Mouse (Mus musculus): ENCODE measurements around the gene Prmt6. TPM values are rescaled to one million over a fixed set of nuclear protein-coding genes. Genes with fewer than 3 reads are reported as not detected.

Gene Prmt6
- 19.3 and 20.8 TPM in 2 replicates for polyA plus RNA-seq (2014; fragmentation: Nextera tagmentation; extraction: Ambion mirVana)

- 18% methylated on average over 38 of the region's 38 CpGs for WGBS
- Histone ChIP-seq H3K4me3 (ENCODE audit: low read depth, low read length) (peak within 1 kb of the TSS; percentile 93), H3K9ac (replicated peaks; ENCODE audit: low read depth, low read length) (peak within 1 kb of the TSS; percentile 96), H3K4me2 (replicated peaks; ENCODE audit: low read depth, low read length) (peak within 1 kb of the TSS; percentile 83), H3K36me3 (ENCODE audit: control insufficient read depth, insufficient read depth, low read length) (peaks cover 15% of the 10 kb centered on the region), H3K9me3 (ENCODE audit: control insufficient read depth, low read depth, low read length) (no peaks in the 10 kb centered on the region), H3K27ac (ENCODE audit: low read length) (peak within 1 kb of the TSS; percentile 93), H3K27me3 (ENCODE audit: control insufficient read depth, insufficient read depth, low read length) (no peaks in the 10 kb centered on the region), H3K4me1 (ENCODE audit: control insufficient read depth, insufficient read depth, low read length) (peaks cover 7% of the 10 kb centered on the region; the same call in 1 of the 2 replicates)
- ATAC-seq (ENCODE audit: insufficient number of reproducible peaks, insufficient read depth, low FRiP score, low read depth) = peak; percentile 94
Observed at GRCm38 (mm10) chr3:110250839-110251700, at the start of gene Prmt6. Gene Prmt6, minus strand, starts transcription at chr3:110250998.

- no peaks in the 10 kb centered on the region for H3K9me3 ChIP-seq (ENCODE audit: control insufficient read depth, low read depth, low read length)
- H3K27me3 ChIP-seq (ENCODE audit: control insufficient read depth, insufficient read depth, low read length) = no peaks in the 10 kb centered on the region
- no peak overlapping the region for H3K27ac ChIP-seq (ENCODE audit: low read length)
- no peaks in the 10 kb centered on the region for H3K4me1 ChIP-seq (ENCODE audit: control insufficient read depth, insufficient read depth, low read length)
- no peak overlapping the region for H3K4me2 ChIP-seq (replicated peaks; ENCODE audit: low read depth, low read length)
- whole genome bisulfite sequencing = 68% methylated on average over 8 of the region's 8 CpGs
- no peaks in the 10 kb centered on the region for H3K36me3 ChIP-seq (ENCODE audit: control insufficient read depth, insufficient read depth, low read length)
- no peak for ATAC-seq (ENCODE audit: insufficient number of reproducible peaks, insufficient read depth, low FRiP score, low read depth)
- H3K9ac ChIP-seq (replicated peaks; ENCODE audit: low read depth, low read length) = no peak overlapping the region
- H3K4me3 ChIP-seq (ENCODE audit: low read depth, low read length) = no peak overlapping the region
Observed at GRCm38 (mm10) chr3:110290485-110291045, 39.8 kb upstream of the Prmt6 start.

GRCm38 (mm10) chr3:110282651-110283050 is 31.9 kb upstream of the Prmt6 start:
- ATAC-seq (ENCODE audit: insufficient number of reproducible peaks, insufficient read depth, low FRiP score, low read depth) = no peak
- Histone ChIP-seq H3K9me3 (ENCODE audit: control insufficient read depth, low read depth, low read length) (no peaks in the 10 kb centered on the region), H3K4me3 (ENCODE audit: low read depth, low read length) (no peak overlapping the region), H3K36me3 (ENCODE audit: control insufficient read depth, insufficient read depth, low read length) (no peaks in the 10 kb centered on the region), H3K4me2 (replicated peaks; ENCODE audit: low read depth, low read length) (no peak overlapping the region), H3K4me1 (ENCODE audit: control insufficient read depth, insufficient read depth, low read length) (no peaks in the 10 kb centered on the region), H3K9ac (replicated peaks; ENCODE audit: low read depth, low read length) (no peak overlapping the region), H3K27me3 (ENCODE audit: control insufficient read depth, insufficient read depth, low read length) (no peaks in the 10 kb centered on the region), H3K27ac (ENCODE audit: low read length) (no peak overlapping the region)
- WGBS = 82% methylated on average over 5 of the region's 5 CpGs

GRCm38 (mm10) chr3:110267790-110268189 is 17.0 kb upstream of the Prmt6 start:
- no peaks in the 10 kb centered on the region for H3K9me3 ChIP-seq (ENCODE audit: control insufficient read depth, low read depth, low read length)
- H3K27ac ChIP-seq (ENCODE audit: low read length) = no peak overlapping the region
- no peak overlapping the region for H3K4me2 ChIP-seq (replicated peaks; ENCODE audit: low read depth, low read length)
- no peaks in the 10 kb centered on the region for H3K4me1 ChIP-seq (ENCODE audit: control insufficient read depth, insufficient read depth, low read length)
- WGBS = 65% methylated on average over 2 of the region's 2 CpGs
- H3K4me3 ChIP-seq (ENCODE audit: low read depth, low read length) = no peak overlapping the region
- ATAC-seq (ENCODE audit: insufficient number of reproducible peaks, insufficient read depth, low FRiP score, low read depth) = no peak
- no peak overlapping the region for H3K9ac ChIP-seq (replicated peaks; ENCODE audit: low read depth, low read length)
- no peaks in the 10 kb centered on the region for H3K27me3 ChIP-seq (ENCODE audit: control insufficient read depth, insufficient read depth, low read length)
- H3K36me3 ChIP-seq (ENCODE audit: control insufficient read depth, insufficient read depth, low read length) = no peaks in the 10 kb centered on the region

- Histone ChIP-seq H3K27me3 (ENCODE audit: control insufficient read depth, insufficient read depth, low read length) (no peaks in the 10 kb centered on the region), H3K9me3 (ENCODE audit: control insufficient read depth, low read depth, low read length) (no peaks in the 10 kb centered on the region), H3K4me1 (ENCODE audit: control insufficient read depth, insufficient read depth, low read length) (peaks cover 7% of the 10 kb centered on the region; the same call in 1 of the 2 replicates), H3K4me2 (replicated peaks; ENCODE audit: low read depth, low read length) (no peak overlapping the region), H3K36me3 (ENCODE audit: control insufficient read depth, insufficient read depth, low read length) (no peaks in the 10 kb centered on the region), H3K9ac (replicated peaks; ENCODE audit: low read depth, low read length) (no peak overlapping the region), H3K4me3 (ENCODE audit: low read depth, low read length) (no peak overlapping the region), H3K27ac (ENCODE audit: low read length) (no peak overlapping the region)
- WGBS = 91% methylated on average over 4 of the region's 4 CpGs
- ATAC-seq (ENCODE audit: insufficient number of reproducible peaks, insufficient read depth, low FRiP score, low read depth) = no peak
Observed at GRCm38 (mm10) chr3:110253105-110253504, 2.3 kb upstream of the Prmt6 start.

DNA sequence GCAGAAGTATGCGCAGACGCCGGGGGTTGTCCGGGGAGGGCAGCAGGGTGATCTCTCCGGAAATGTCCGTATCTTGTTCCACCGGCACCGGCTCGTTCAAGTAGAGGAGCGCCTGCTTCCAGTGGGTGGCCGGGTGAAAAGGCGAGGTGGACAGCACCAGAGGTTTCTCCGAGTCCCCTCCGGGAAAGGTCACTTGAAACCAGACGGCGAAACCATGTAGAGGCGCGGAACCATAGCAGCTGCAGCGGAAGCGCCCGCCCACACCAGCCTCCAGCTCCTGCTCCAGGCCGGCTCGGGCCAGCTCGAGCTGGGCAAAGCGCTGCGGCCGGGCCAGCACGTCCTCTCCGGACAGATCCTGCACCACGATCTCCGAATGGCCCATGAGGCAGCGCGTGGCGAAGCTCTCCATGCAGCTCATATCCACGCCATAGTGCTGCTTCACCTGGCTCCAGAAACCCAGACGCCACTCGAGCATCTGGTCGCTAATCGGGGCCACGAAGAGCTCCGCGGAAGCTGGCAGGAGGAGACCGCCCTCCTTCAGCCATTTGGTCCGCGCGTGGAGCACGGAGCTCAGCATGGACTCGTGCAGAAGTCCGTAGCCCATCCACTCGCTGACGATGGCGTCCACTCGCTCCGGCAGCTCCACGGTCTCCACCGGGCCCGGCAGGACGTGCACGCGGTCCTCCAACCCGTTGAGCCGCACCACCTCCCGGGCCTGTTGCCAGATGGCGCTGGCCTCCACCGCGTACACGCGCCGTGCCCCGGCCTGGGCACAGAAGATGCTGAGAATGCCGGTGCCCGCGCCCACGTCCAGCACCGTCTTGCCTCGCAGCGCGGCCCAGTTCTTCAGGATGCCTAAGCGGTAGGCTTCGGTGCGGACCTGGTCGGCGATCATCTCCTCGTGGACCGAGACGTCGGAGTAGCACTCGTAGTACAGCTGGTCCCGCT is 633 bp downstream of the Prmt6 start:
- peak; percentile 73 for ATAC-seq (ENCODE audit: insufficient number of reproducible peaks, insufficient read depth, low FRiP score, low read depth)
- H3K9ac ChIP-seq (replicated peaks; ENCODE audit: low read depth, low read length) = peak overlapping the region; percentile 96
- under 1% methylated on average over 89 of the region's 89 CpGs for WGBS
- H3K36me3 ChIP-seq (ENCODE audit: control insufficient read depth, insufficient read depth, low read length) = peaks cover 15% of the 10 kb centered on the region
- H3K4me2 ChIP-seq (replicated peaks; ENCODE audit: low read depth, low read length) = peak overlapping the region; percentile 83
- H3K4me3 ChIP-seq (ENCODE audit: low read depth, low read length) = peak overlapping the region; percentile 93
- no peaks in the 10 kb centered on the region for H3K9me3 ChIP-seq (ENCODE audit: control insufficient read depth, low read depth, low read length)
- H3K27ac ChIP-seq (ENCODE audit: low read length) = peak overlapping the region; percentile 93
- H3K27me3 ChIP-seq (ENCODE audit: control insufficient read depth, insufficient read depth, low read length) = no peaks in the 10 kb centered on the region
- peaks cover 7% of the 10 kb centered on the region; the same call in 1 of the 2 replicates for H3K4me1 ChIP-seq (ENCODE audit: control insufficient read depth, insufficient read depth, low read length)

GRCm38 (mm10) chr3:110236819-110237463 is 13.9 kb downstream of the Prmt6 start:
- Histone ChIP-seq H3K9ac (replicated peaks; ENCODE audit: low read depth, low read length) (no peak overlapping the region), H3K4me3 (ENCODE audit: low read depth, low read length) (no peak overlapping the region), H3K36me3 (ENCODE audit: control insufficient read depth, insufficient read depth, low read length) (no peaks in the 10 kb centered on the region), H3K9me3 (ENCODE audit: control insufficient read depth, low read depth, low read length) (no peaks in the 10 kb centered on the region), H3K4me2 (replicated peaks; ENCODE audit: low read depth, low read length) (no peak overlapping the region), H3K4me1 (ENCODE audit: control insufficient read depth, insufficient read depth, low read length) (no peaks in the 10 kb centered on the region), H3K27ac (ENCODE audit: low read length) (no peak overlapping the region), H3K27me3 (ENCODE audit: control insufficient read depth, insufficient read depth, low read length) (no peaks in the 10 kb centered on the region)
- ATAC-seq (ENCODE audit: insufficient number of reproducible peaks, insufficient read depth, low FRiP score, low read depth) = no peak
- WGBS = 63% methylated on average over 1 of the region's 1 CpGs

Measured in stomach, embryonic 14.5 days (tissue).